Mouse (Mus musculus) midbrain, embryonic 10.5 days (tissue): Measurements from ENCODE around the gene Zc3hav1l. TPM values are rescaled to one million over a fixed set of nuclear protein-coding genes. Genes with fewer than 3 reads are reported as not detected.

Experiments
- DNase-seq: peaks from one replicate; pipeline ENCODE4 v3.0.0-alpha.2; 2017; ENCODE audit warnings: low spot score
- H3K27ac ChIP-seq: fragments of 300-500 bp; sonication (generic); replicated peaks from 2 replicates; pipeline ENCODE4 v1.5.1; 2016; ENCODE audit warnings: mild to moderate bottlenecking
- H3K27me3 ChIP-seq: fragments of 300-500 bp; sonication (generic); 2 replicates; pipeline ENCODE4 v1.6.1; 2016; ENCODE audit warnings: low read depth, mild to moderate bottlenecking; ENCODE audit not compliant: poor library complexity, severe bottlenecking
- H3K36me3 ChIP-seq: fragments of 300-500 bp; sonication (generic); 2 replicates; pipeline ENCODE4 v1.6.1; 2016; ENCODE audit warnings: mild to moderate bottlenecking, moderate library complexity
- H3K4me1 ChIP-seq: fragments of 300-500 bp; sonication (generic); 2 replicates; pipeline ENCODE4 v1.6.1; 2016
- H3K4me3 ChIP-seq: fragments of 300-500 bp; sonication (generic); 2 replicates; pipeline ENCODE4 v1.5.1; 2016; ENCODE audit warnings: mild to moderate bottlenecking, moderate library complexity
- H3K9me3 ChIP-seq: fragments of 300-500 bp; sonication (generic); replicated peaks from 2 replicates; pipeline ENCODE4 v1.6.1; 2016; ENCODE audit warnings: mild to moderate bottlenecking
- WGBS: fragments of 180-500 bp; shearing (Covaris S2); methylation state at CpG from one replicate; pipeline ENCODE4 v1.1.7; 2016; 5-methylcytosine and 5-hydroxymethylcytosine counted together
- polyA plus RNA-seq: library from polyadenylated mRNA; unstranded; fragments of >200 nt; fragmentation: Nextera tagmentation; extraction: Ambion mirVana; gene quantifications from 2 replicates; pipeline ENCODE4 v1.2.1, GENCODE M21; 2016

Gene Zc3hav1l
- polyA plus RNA-seq, 1 experiment from 2014 or later = 12.9 TPM

GRCm38 (mm10) chr6:38241508-38241907, 57.6 kb downstream of the Zc3hav1l start:
- 94% methylated on average over 4 of the region's 4 CpGs for WGBS

DNA sequence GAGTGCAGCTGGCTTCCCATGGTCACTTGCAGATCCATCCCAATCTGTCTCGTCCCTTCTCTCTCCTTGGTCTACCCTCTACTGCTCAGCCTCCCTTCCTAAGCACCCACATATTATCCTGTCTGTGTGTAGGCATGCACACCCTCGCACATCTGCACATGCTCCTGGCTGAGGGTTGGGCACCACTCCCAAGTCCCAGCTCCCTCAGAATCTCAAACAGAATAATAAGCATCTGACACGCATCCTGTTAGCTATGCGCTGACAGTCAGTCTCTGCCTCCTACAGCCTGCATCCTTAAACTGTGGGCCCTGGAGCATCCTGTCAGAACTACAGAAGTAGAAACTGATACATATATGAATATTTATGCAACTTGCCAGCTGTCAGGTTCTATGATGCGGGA, 58.4 kb downstream of the Zc3hav1l start:
- Histone ChIP-seq H3K27ac (no peak overlapping the region), H3K9me3 (no peaks in the 10 kb centered on the region), H3K36me3 (0 out of 2 replicates have a peak, but pooled peaks cover 2% of the 10 kb centered on the region), H3K4me1 (peaks cover 11% of the 10 kb centered on the region), H3K4me3 (no peak overlapping the region), H3K27me3 (no peaks in the 10 kb centered on the region)
- 90% methylated on average over 5 of the region's 5 CpGs for whole genome bisulfite sequencing
- no peak for DNase-seq

More at GRCm38 (mm10) chr6:38241508-38241907, 57.6 kb downstream of the Zc3hav1l start:
- Histone ChIP-seq H3K4me1 (peaks cover 11% of the 10 kb centered on the region), H3K4me3 (no peak overlapping the region), H3K9me3 (no peaks in the 10 kb centered on the region), H3K27ac (no peak overlapping the region), H3K36me3 (0 out of 2 replicates have a peak, but pooled peaks cover 2% of the 10 kb centered on the region), H3K27me3 (no peaks in the 10 kb centered on the region)
- no peak for DNase-seq

- Histone ChIP-seq H3K4me1 (peaks cover 3% of the 10 kb centered on the region), H3K27ac (no peak overlapping the region), H3K4me3 (no peak overlapping the region), H3K36me3 (0 out of 2 replicates have a peak, but pooled peaks cover 2% of the 10 kb centered on the region), H3K27me3 (no peaks in the 10 kb centered on the region), H3K9me3 (no peaks in the 10 kb centered on the region)
- no peak for DNase-seq
- WGBS = 77% methylated on average over 4 of the region's 4 CpGs
Measured at GRCm38 (mm10) chr6:38238382-38238781, 60.7 kb downstream of the Zc3hav1l start.

Other genes with a start within 250 kb of the Zc3hav1l start
- not detected in 2 replicates for gene Tmem213, start 190.0 kb downstream of the Zc3hav1l start, polyA plus RNA-seq
- not detected in 2 replicates for gene Atp6v0a4, start 174.7 kb downstream of the Zc3hav1l start, polyA plus RNA-seq
- 5.6 and 7.2 TPM in 2 replicates for gene D630045J12Rik, start 45.2 kb downstream of the Zc3hav1l start, polyA plus RNA-seq
- 2.1 and 2.4 TPM in 2 replicates for gene Zc3hav1, start 55.3 kb upstream of the Zc3hav1l start, polyA plus RNA-seq
- gene Ttc26, start 82.2 kb upstream of the Zc3hav1l start, polyA plus RNA-seq = 14.6 and 15.6 TPM in 2 replicates
- gene Ubn2, start 134.7 kb upstream of the Zc3hav1l start, polyA plus RNA-seq = 13.9 and 16.4 TPM in 2 replicates
- gene Fmc1, start 234.2 kb upstream of the Zc3hav1l start, polyA plus RNA-seq = 121 TPM in 2 replicates